Comparison of ENCODE assay signal across 8 mouse cellular contexts in genomic region chr4:141142285-141142811, GRCm38 (mm10). TPM values are rescaled to one million over a fixed set of nuclear protein-coding genes. Genes with fewer than 3 reads are reported as not detected.
DNase-seq lines count a peak whose midpoint lies in the region; ATAC-seq and TF ChIP-seq lines count a peak whose summit lies in the region.

No protein-coding gene starts in this region.

- TF ChIP-seq POLR2A in brain, embryonic 14.5 days (IDR thresholded peaks at IDR 0.05; ENCODE audit: borderline replicate concordance, extremely low read depth, insufficient read depth, insufficient read length, poor library complexity, severe bottlenecking), result no peak

- WGBS in hindbrain, embryonic 10.5 days, result 31% methylated on average over 9 of the region's 9 CpGs
- WGBS in hindbrain, embryonic 13.5 days, result 31% methylated on average over 9 of the region's 9 CpGs

- peaks cover 19% of the 10 kb centered on the region for H3K4me1 ChIP-seq in hindbrain, embryonic 10.5 days (replicated peaks)
- H3K4me1 ChIP-seq in hindbrain, embryonic 13.5 days (replicated peaks), result peaks cover 21% of the 10 kb centered on the region

- H3K4me2 ChIP-seq in hindbrain, embryonic 13.5 days, result no peak overlapping the region

- H3K27me3 ChIP-seq in hindbrain, embryonic 10.5 days (ENCODE audit: insufficient read depth, poor library complexity, severe bottlenecking), result no peaks in the 10 kb centered on the region; the same call in 1 of the 2 replicates
- peaks cover 8% of the 10 kb centered on the region; the same call in 1 of the 2 replicates for H3K27me3 ChIP-seq in hindbrain, embryonic 13.5 days

- H3K9ac ChIP-seq in hindbrain, embryonic 13.5 days, result no peak overlapping the region

- H3K36me3 ChIP-seq in hindbrain, embryonic 10.5 days, result no peaks in the 10 kb centered on the region
- H3K36me3 ChIP-seq in hindbrain, embryonic 13.5 days, result no peaks in the 10 kb centered on the region

- H3K27ac ChIP-seq in hindbrain, embryonic 10.5 days, result no peak overlapping the region
- no peak overlapping the region for H3K27ac ChIP-seq in hindbrain, embryonic 13.5 days

- peak; percentile 81 for TF ChIP-seq CTCF in brain, embryonic 14.5 days (IDR thresholded peaks at IDR 0.05; ENCODE audit: borderline replicate concordance, extremely low read depth, insufficient read depth, insufficient read length)

- H3K4me3 ChIP-seq in hindbrain, embryonic 10.5 days, result no peak overlapping the region
- H3K4me3 ChIP-seq in hindbrain, embryonic 13.5 days, result no peak overlapping the region

- peak; percentile 64 for DNase-seq in hindbrain, embryonic 10.5 days (ENCODE audit: low spot score)
- DNase-seq in brain, embryonic 14.5 days (ENCODE audit: low read depth), result peak; percentile 77
- peak; percentile 68 to 76 for DNase-seq in frontal cortex, postnatal 25 days (ENCODE audit: low spot score in 2 of 2)
- DNase-seq in induced T-regulatory cell, adult 2 months (ENCODE audit: low read depth), result peak; percentile 91
- peak; percentile 65 to 88 for DNase-seq in left cerebral cortex, adult 9 months (ENCODE audit: low spot score in 2 of 2)
- DNase-seq in spleen, postnatal 36 days (ENCODE audit: low spot score in 2 of 2), result peak; percentile 63 to 75

- no peak for ATAC-seq in hindbrain, embryonic 13.5 days (ENCODE audit: low FRiP score)
- ATAC-seq in megakaryocyte-erythroid progenitor cell, adult 5-6 weeks (replicated peaks; ENCODE audit: low FRiP score, low TSS enrichment, poor library complexity, severe bottlenecking), result 0 out of 2 replicates have a peak, but pooled peaks have one; percentile 30

- no peaks in the 10 kb centered on the region for H3K9me3 ChIP-seq in hindbrain, embryonic 10.5 days
- no peaks in the 10 kb centered on the region for H3K9me3 ChIP-seq in hindbrain, embryonic 13.5 days

RNA-seq across cellular contexts. Expression of gene Szrd1, which starts 2.8 kb away (rescaled TPM):
- 36.5 and 44.1 TPM in 2 replicates for polyA plus RNA-seq in hindbrain, embryonic 10.5 days (2016; fragmentation: Nextera tagmentation; extraction: Ambion mirVana)
- polyA plus RNA-seq in hindbrain, embryonic 13.5 days (2015; fragmentation: Nextera tagmentation; extraction: Ambion mirVana), result 28.9 and 29.3 TPM in 2 replicates
- 34.1 and 46.0 TPM in 2 replicates for polyA plus RNA-seq in brain, embryonic 14.5 days (2012; rRNA removed)
- total RNA-seq in megakaryocyte-erythroid progenitor cell, adult 5-6 weeks (2014; fragmentation: Nextera tagmentation), result 29.0 and 42.6 TPM in 2 replicates
- total RNA-seq in megakaryocyte-erythroid progenitor cell, adult 5-6 weeks (2017), result 33.3 and 37.4 TPM in 2 replicates

RNA-seq across cellular contexts. Expression of gene Fbxo42, which starts 5.4 kb away (rescaled TPM):
- polyA plus RNA-seq in hindbrain, embryonic 10.5 days (2016; fragmentation: Nextera tagmentation; extraction: Ambion mirVana), result 23.2 and 24.5 TPM in 2 replicates
- polyA plus RNA-seq in hindbrain, embryonic 13.5 days (2015; fragmentation: Nextera tagmentation; extraction: Ambion mirVana), result 21.9 and 22.3 TPM in 2 replicates
- 26.0 and 32.0 TPM in 2 replicates for polyA plus RNA-seq in brain, embryonic 14.5 days (2012; rRNA removed)
- total RNA-seq in megakaryocyte-erythroid progenitor cell, adult 5-6 weeks (2014; fragmentation: Nextera tagmentation), result 15.3 and 16.1 TPM in 2 replicates
- 6.7 and 10.2 TPM in 2 replicates for total RNA-seq in megakaryocyte-erythroid progenitor cell, adult 5-6 weeks (2017)

RNA-seq across cellular contexts. Expression of gene Spata21, which starts 54.2 kb away (rescaled TPM):
- not detected in 2 replicates for polyA plus RNA-seq in hindbrain, embryonic 10.5 days (2016; fragmentation: Nextera tagmentation; extraction: Ambion mirVana)
- polyA plus RNA-seq in hindbrain, embryonic 13.5 days (2015; fragmentation: Nextera tagmentation; extraction: Ambion mirVana), result 0.17 and 0.40 TPM in 2 replicates
- 0.05 TPM in 1 of 2 replicates, not detected in the other for polyA plus RNA-seq in brain, embryonic 14.5 days (2012; rRNA removed)
- total RNA-seq in megakaryocyte-erythroid progenitor cell, adult 5-6 weeks (2014; fragmentation: Nextera tagmentation), result not detected in 2 replicates
- not detected in 2 replicates for total RNA-seq in megakaryocyte-erythroid progenitor cell, adult 5-6 weeks (2017)
